Mouse (Mus musculus): ENCODE results near the gene Mrpl52.

DNA sequence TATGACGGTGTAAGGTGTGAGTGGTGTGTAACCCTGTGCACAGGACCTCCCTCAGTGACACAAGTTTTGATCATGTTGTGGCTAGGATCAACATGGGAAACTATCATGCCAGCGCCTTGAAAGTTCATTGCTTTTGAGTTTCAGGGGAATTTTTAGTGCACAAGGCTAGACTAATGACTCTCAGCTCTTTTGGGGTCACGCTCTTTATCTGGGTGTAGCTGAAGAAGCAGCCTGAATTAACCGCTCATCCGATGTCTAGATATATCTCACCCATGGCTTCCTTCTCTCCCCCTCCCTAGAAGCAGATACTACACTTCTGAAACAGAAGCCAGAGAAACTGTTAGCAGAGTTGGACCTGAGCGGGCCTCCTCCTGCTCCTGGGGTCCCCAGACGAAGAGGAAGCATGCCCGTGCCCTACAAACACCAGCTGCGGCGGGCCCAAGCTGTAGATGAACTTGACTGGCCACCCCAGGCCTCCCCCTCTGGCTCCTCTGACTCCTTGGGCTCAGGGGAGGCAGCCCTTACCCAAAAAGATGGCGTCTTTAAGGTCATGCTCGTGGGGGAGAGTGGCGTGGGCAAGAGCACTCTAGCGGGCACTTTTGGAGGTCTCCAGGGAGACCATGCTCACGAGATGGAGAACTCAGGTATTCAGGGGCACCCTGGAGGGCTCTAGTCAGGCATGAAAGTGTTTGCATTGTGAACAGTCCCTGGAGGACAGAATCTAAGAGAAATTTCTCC, 50.6 kb downstream of the Mrpl52 start:
- TF ChIP-seq CTCF (IDR thresholded peaks at IDR 0.05; ENCODE audit: low read depth) (no peak), EP300 (IDR thresholded peaks at IDR 0.05; ENCODE audit: low read depth) (no peak)

Data from liver, embryonic 14.5 days (tissue).